Mouse (Mus musculus): ENCODE measurements around the gene Sowaha. TPM values are rescaled to one million over a fixed set of nuclear protein-coding genes. Genes with fewer than 3 reads are reported as not detected.

Sowaha gene
- polyA plus RNA-seq, 1 experiment from 2014 or later: 0.62 TPM

GRCm38 (mm10) chr11:53523545-53524405 is 43.7 kb upstream of the Sowaha start:
- DNase-seq (ENCODE audit: low spot score) (no peak), ATAC-seq (no peak)
- Histone ChIP-seq H3K36me3 (ENCODE audit: insufficient read depth, low read length) (no peaks in the 10 kb centered on the region), H3K4me3 (ENCODE audit: low read depth, low read length) (no peak overlapping the region), H3K9ac (replicated peaks; ENCODE audit: low read depth) (no peak overlapping the region), H3K4me2 (replicated peaks; ENCODE audit: low read depth, low read length) (no peak overlapping the region), H3K9me3 (ENCODE audit: low read length) (no peaks in the 10 kb centered on the region), H3K27ac (ENCODE audit: low read length) (no peak overlapping the region), H3K27me3 (replicated peaks; ENCODE audit: insufficient read depth, low read length) (no peaks in the 10 kb centered on the region), H3K4me1 (ENCODE audit: insufficient read depth, low read depth, low read length) (peaks cover 14% of the 10 kb centered on the region)
- no peak for TF ChIP-seq CTCF (IDR thresholded peaks at IDR 0.05)
- TF ChIP-seq EP300 (IDR thresholded peaks at IDR 0.05): no peak
- WGBS: 82% methylated on average over 14 of the region's 14 CpGs

DNA sequence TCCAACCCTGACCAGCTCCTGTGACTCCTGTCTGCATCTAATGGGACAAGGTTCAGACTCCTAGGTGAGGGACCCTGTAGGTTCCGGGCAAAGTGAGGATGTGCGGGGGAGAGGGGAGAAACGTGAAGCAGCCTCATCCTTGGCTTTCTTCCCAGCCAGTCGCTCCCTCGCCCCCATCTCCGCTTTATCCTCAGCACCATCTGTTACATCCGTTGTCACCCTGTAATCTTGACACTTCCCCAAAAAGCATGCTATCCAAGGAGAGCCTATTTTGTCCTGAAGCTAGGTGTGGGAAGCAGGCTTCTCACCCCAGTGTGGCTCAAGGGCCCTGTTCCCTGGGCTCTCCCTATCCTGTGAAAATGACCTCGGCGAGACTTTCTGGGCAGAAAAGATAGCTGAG is 42.9 kb upstream of the Sowaha start:
- no peak for TF ChIP-seq CTCF (IDR thresholded peaks at IDR 0.05)
- no peak for TF ChIP-seq EP300 (IDR thresholded peaks at IDR 0.05)
- H3K36me3 ChIP-seq (ENCODE audit: insufficient read depth, low read length): no peaks in the 10 kb centered on the region
- no peak overlapping the region for H3K9ac ChIP-seq (replicated peaks; ENCODE audit: low read depth)
- H3K4me1 ChIP-seq (ENCODE audit: insufficient read depth, low read depth, low read length): peaks cover 14% of the 10 kb centered on the region
- no peak overlapping the region for H3K4me2 ChIP-seq (replicated peaks; ENCODE audit: low read depth, low read length)
- ATAC-seq (no peak), DNase-seq (ENCODE audit: low spot score) (no peak)
- H3K4me3 ChIP-seq (ENCODE audit: low read depth, low read length): no peak overlapping the region
- no peaks in the 10 kb centered on the region for H3K9me3 ChIP-seq (ENCODE audit: low read length)
- no peak overlapping the region for H3K27ac ChIP-seq (ENCODE audit: low read length)
- WGBS: 53% methylated on average over 9 of the region's 9 CpGs
- H3K27me3 ChIP-seq (replicated peaks; ENCODE audit: insufficient read depth, low read length): no peaks in the 10 kb centered on the region

DNA sequence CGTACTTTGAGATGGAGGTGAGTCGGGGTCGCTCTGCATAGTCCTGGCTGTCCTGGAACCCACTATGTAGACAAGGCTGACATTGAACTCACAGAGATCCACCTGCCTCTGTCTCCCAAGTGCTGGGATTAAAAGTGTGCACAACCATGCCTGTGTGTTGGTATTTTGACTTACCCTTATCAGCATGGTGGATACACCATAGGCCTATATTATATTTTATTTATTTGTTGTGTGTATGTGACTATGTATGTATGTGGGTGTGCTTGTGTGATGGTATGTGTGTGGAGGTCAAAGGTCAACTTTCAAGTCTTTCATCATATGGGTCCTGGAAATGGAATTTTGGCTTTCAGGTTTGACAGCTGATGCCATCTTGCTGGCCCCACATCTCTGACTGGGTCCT is 42.3 kb upstream of the Sowaha start:
- ATAC-seq: no peak
- H3K4me1 ChIP-seq (ENCODE audit: insufficient read depth, low read depth, low read length): peaks cover 14% of the 10 kb centered on the region
- DNase-seq (ENCODE audit: low spot score): no peak

GRCm38 (mm10) chr11:53521821-53522131 is 41.7 kb upstream of the Sowaha start:
- WGBS: 78% methylated on average over 7 of the region's 7 CpGs
- Histone ChIP-seq H3K4me1 (ENCODE audit: insufficient read depth, low read depth, low read length) (peaks cover 14% of the 10 kb centered on the region), H3K4me3 (ENCODE audit: low read depth, low read length) (no peak overlapping the region), H3K36me3 (ENCODE audit: insufficient read depth, low read length) (no peaks in the 10 kb centered on the region), H3K9me3 (ENCODE audit: low read length) (no peaks in the 10 kb centered on the region), H3K27ac (ENCODE audit: low read length) (no peak overlapping the region), H3K27me3 (replicated peaks; ENCODE audit: insufficient read depth, low read length) (no peaks in the 10 kb centered on the region), H3K4me2 (replicated peaks; ENCODE audit: low read depth, low read length) (peak overlapping the region; percentile 85; the same call in 1 of the 2 replicates), H3K9ac (replicated peaks; ENCODE audit: low read depth) (no peak overlapping the region)
- TF ChIP-seq CTCF (IDR thresholded peaks at IDR 0.05) (no peak), EP300 (IDR thresholded peaks at IDR 0.05) (no peak)
- ATAC-seq (no peak), DNase-seq (ENCODE audit: low spot score) (no peak)

More for the DNA sequence above, 42.3 kb upstream of the Sowaha start:
- WGBS: 100% methylated on average over 3 of the region's 3 CpGs
- H3K27ac ChIP-seq (ENCODE audit: low read length): no peak overlapping the region
- no peaks in the 10 kb centered on the region for H3K9me3 ChIP-seq (ENCODE audit: low read length)
- TF ChIP-seq CTCF (IDR thresholded peaks at IDR 0.05) (no peak), EP300 (IDR thresholded peaks at IDR 0.05) (no peak)
- H3K4me3 ChIP-seq (ENCODE audit: low read depth, low read length): no peak overlapping the region
- H3K27me3 ChIP-seq (replicated peaks; ENCODE audit: insufficient read depth, low read length): no peaks in the 10 kb centered on the region
- H3K4me2 ChIP-seq (replicated peaks; ENCODE audit: low read depth, low read length): no peak overlapping the region
- no peaks in the 10 kb centered on the region for H3K36me3 ChIP-seq (ENCODE audit: insufficient read depth, low read length)
- H3K9ac ChIP-seq (replicated peaks; ENCODE audit: low read depth): no peak overlapping the region

DNA sequence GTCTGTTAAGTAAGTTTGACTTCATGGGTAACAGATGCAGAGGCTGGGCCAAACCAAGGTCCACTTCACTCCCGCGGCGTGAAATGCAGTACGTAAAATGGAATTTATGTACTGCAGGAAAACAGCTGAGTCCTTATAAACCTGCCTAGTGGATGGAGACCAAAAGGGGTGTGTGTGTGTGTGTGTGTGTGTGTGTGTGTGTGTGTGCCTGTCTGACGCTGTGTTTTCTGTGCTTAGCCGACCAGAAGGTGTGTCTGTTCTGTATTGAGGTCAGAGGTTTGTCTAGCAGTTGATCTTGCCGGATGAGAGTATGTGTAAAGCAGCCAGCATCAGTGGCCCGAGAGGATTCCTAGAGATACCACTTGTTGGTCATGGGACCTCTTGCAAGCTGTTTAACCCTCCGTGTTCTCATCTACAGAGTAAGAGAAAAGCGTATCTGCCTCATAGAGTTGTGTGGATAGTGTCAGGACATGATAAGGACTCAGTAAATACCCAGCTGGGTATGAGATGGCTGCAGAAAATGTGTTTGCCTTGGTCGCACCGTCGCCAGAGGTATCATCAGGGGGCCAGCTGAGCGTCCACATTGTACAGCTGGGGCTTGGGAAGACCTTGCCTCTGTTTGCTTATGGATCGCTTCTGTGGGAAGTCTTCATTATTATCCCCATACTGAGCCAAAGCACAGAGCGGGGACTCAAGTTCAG is 41.2 kb upstream of the Sowaha start:
- 40% methylated on average over 16 of the region's 16 CpGs for WGBS
- H3K9ac ChIP-seq (replicated peaks; ENCODE audit: low read depth): no peak overlapping the region

More for the DNA sequence above, 41.2 kb upstream of the Sowaha start:
- Histone ChIP-seq H3K36me3 (ENCODE audit: insufficient read depth, low read length) (no peaks in the 10 kb centered on the region), H3K4me3 (ENCODE audit: low read depth, low read length) (peak overlapping the region; percentile 79; the same call in 1 of the 2 replicates), H3K27ac (ENCODE audit: low read length) (no peak overlapping the region), H3K4me2 (replicated peaks; ENCODE audit: low read depth, low read length) (peak overlapping the region; percentile 85), H3K4me1 (ENCODE audit: insufficient read depth, low read depth, low read length) (peaks cover 14% of the 10 kb centered on the region), H3K27me3 (replicated peaks; ENCODE audit: insufficient read depth, low read length) (no peaks in the 10 kb centered on the region), H3K9me3 (ENCODE audit: low read length) (no peaks in the 10 kb centered on the region)
- TF ChIP-seq CTCF (IDR thresholded peaks at IDR 0.05) (no peak), EP300 (IDR thresholded peaks at IDR 0.05) (no peak)
- DNase-seq (ENCODE audit: low spot score) (peak; percentile 33), ATAC-seq (peak; percentile 7; the same call in 1 of the 2 replicates)

Measured in lung, postnatal 0 days (tissue).